Mouse (Mus musculus) frontal cortex, postnatal 25 days (tissue): ENCODE data around the gene Bok.

ENCODE experiments used
- DNase-seq, 2 experiments: peaks; one replicate each; pipeline ENCODE4 v3.0.0; 2022; ENCODE audit warnings: low spot score in 2 of 2

The Bok gene

DNA sequence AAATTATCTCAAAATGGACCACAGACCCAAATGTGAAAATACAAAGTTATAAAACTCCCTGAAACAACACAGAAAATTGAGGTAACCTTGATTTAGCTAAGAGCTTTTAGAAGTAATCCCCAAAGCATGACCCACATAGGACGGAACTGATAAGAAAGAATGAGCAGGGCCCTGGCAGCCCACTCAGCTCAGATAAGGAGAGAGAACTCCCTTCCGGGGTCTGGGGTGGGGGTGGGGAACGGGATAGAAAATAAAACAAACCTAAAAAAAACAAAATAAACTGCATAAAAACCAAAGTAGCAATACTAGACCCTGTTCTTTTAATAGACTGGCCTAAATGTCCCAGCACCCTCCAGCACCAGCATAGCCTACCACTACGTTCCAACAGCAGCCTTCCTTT, 56.5 kb downstream of the Bok start:
- DNase-seq: no peak

DNA sequence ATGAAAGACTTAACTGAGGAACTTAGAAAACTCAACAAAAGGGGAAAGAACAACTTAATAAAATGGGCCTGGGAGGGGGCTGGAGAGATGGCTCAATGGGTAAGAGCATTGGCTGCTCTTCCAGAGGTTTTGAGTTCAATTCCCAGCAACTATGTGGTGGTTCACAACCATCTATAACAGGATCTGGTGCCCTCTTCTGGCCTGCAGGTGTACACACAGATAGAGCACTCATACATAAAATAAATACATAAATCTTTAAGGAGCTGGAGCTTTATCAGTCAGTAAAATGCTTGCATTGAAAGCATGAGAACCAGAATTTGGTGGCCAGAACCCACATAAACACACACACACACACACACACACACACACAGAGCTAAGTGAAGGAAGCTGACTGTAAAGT, 57.5 kb downstream of the Bok start:
- DNase-seq: no peak
